Mouse (Mus musculus) liver (tissue): ENCODE measurements around the gene Caml.
"Not testable (repeated sequence)": the region's sequence is repeated elsewhere in the genome, so short reads cannot be mapped to it uniquely, and the experiment has no call there.

ENCODE experiments used
- DNase-seq: peaks from one replicate; pipeline ENCODE4 v3.0.0-alpha.2; 2020; ENCODE audit warnings: mixed read lengths

Caml gene

DNA sequence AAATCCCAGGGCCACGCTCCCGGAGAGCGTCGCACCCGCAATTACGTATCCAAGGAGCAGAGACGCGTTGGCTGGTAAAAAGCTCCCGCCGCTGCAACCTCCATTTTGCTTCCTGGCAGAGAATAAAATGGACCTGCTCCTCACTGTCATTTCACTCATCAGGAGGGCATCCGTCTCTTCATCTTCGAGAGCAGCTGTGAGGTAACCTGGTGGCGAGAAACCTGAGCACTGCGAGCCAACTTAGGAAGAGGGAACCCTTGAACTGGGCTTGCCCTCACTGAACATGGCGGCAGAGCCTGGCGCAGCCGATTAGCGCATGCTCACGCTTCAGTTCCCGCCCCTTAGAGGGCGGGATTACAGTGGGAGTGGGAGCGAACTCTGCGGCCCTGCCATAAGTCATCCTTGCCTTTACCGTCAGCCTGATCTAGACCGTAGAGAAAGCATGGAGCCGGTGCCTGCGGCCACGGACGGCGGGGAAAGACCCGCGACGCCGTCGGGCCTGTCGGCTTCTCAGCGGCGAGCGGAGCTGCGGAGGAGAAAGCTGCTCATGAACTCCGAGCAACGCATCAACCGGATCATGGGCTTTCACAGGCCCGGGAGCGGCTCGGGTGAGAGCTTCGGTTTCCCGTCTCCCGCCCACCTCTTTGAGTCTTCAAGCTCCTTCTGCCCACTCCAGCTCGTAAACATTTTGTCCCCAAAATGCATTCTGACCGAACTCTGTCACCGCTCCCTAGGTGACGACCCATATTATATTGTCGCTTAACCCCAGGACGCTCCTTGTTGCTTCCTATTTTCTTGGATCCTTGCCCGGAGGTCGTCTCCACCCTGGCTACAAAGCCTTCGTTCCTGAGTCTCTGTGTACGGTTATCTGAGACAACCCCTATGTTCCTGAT is at the start of gene Caml:
Caml (plus strand) TSS at position 357 of the 893 bp plus-strand sequence.
- peak; percentile 92 for DNase-seq

DNA sequence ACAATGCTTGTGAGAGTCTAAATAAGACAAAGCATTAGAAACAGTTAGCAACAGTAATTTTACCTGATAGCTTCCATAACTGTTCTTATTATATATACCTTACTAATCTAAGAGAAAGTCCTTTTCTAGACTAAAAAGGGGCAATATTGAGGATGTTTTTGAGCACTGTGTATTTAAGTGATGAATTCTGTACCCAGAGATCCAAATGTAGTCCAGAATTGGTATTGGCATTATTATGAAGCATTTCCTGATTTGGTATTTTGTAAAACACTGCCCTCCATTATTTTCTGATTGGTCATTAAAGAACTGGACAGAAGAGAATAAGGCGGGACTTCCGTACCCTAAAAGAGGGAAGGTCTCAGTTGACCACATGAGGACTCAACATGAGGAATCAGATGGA is 49.4 kb upstream of the Caml start, which contains the start of gene Tmed9:
Tmed9 (plus strand) TSS at position 301 of the 400 bp plus-strand sequence.
- no peak for DNase-seq

DNA sequence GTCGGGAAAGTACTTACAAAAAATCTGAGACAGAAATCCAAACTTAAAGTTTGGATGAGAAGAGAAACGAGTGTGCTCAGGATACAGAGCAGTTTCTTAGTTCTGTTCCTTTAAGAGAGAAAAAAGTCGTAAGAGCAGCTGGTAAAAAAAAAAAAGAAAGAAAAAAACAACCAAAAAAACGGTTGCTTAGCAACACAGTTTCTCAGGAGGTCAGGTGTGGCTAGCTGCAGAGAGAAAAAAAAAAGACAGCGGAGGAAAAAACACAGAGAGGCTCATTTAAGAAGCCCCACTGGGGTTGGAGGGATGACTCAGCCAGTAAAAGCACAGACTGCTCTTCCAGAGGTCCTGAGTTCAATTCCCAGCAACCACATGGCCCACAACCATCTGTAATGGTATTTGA is 48.5 kb upstream of the Caml start:
- DNase-seq = no peak

DNA sequence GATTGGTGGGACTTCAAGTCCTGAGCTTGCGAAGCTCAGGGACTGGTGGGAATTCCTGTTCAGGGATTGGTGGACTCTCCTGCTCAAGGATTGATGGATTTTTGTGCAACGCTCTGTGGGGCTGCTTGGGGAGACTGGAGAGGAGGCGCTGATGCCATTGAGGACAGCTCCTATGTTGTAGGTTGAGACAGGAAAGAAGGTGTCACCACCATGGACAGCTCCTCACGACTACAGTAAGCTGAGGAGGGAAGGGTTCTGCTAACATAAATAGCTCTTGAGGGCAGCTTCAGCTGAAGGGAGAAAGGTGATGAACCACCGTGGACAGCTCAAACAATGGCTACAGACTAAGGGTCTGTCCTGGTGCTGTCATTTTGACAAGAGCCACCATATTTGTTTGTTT is 46.9 kb upstream of the Caml start:
- peak; percentile 18 for DNase-seq

DNA sequence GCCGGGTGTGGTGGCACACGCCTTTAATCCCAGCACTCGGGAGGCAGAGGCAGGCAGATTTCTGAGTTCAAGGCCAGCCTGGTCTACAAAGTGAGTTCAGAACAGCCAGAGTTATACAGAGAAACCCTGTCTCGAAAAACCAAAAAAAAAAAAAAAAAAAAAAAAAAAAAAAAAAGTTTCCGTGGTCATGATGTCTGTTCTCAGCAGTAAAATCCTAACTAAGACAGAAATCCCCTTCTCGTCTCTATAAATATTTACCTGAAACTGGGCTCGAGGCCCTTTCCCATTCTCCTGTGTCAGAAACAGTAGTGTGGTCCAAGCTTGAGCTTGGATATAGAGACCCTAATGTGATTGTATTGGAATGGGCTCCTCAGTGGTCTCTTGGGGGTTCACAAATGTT is 45.9 kb upstream of the Caml start:
- not testable (repeated sequence) for DNase-seq

DNA sequence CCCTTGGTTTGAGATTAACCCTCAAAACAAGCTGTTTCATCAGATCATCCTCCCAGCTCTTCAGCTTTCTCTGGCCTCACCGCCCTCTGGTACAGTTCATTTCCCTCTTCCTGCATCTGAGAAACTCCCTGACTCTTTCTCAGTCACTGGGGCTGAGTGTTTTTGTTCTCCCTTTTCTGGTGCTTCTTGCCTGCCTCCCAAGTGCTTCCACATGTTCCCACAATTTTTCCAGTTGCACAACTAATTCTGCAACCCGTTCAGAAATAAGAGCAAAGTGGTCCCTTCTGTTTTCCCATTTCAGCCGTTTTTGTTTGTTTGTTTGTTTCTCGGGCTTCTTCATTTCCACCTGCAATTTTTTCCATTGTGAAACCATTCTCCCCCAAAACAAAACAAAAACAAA is 44.7 kb upstream of the Caml start:
- no peak for DNase-seq

DNA sequence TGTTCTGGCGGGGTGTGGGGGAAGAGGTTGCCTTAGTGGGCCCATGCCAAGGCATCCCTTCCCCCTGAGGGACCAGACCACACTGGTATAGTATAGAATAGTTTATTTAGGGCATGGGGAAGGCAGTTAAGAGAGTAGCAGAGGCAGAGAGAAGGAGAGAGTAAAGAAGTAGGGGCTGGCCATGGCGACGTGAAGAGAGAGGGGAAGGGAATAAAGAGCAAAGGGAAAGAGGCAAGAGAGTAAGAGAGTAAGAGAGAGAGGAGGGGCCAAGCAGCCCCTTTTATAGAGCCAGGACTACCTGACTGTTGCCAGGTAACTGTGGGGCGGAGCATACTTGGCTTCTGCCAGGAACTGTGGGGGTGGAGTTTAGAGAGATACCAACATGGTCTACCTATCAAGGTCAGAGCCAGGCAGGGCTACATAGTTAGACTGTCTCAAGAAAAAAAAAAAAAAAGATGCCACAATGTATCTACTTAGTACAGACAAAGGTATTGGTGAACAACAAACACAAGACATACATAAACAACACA is 30.8 kb upstream of the Caml start:
- peak; percentile 44 for DNase-seq

DNA sequence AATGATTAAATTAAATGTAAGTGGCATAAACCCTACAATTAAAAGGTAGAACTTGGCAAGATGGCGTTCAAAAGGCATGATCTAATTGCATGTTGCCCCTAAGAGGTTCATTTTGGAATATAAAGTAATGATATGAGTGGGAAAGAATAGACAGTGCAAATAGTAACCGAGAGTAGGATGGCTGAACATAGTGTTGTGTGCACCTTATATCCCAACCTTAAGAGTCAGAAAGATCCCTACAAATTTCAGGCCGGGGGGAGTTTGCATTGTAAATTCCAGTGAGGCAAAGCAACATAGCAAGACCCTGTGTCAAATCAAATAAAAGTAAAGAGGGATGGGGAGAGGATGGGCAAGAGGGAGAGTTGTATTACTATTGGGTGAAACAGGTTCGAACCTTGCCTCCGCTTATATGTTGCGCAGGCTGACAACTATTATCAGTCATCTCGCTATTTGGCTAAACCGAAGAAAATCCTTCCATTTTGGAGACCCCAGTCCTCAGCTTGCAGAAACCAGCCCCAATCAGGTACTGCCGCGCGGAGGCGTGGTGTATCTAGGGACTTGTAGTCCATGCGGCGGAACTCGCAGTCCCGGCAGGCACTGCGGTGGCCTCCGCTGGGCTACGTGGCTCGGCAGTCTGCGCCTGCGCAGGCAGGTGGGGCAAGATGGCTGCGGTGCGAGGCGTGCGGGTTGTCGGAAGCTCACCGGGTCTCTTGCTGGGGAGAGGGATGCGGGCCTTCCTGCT is 30.1 kb upstream of the Caml start:
- peak; percentile 97 for DNase-seq

DNA sequence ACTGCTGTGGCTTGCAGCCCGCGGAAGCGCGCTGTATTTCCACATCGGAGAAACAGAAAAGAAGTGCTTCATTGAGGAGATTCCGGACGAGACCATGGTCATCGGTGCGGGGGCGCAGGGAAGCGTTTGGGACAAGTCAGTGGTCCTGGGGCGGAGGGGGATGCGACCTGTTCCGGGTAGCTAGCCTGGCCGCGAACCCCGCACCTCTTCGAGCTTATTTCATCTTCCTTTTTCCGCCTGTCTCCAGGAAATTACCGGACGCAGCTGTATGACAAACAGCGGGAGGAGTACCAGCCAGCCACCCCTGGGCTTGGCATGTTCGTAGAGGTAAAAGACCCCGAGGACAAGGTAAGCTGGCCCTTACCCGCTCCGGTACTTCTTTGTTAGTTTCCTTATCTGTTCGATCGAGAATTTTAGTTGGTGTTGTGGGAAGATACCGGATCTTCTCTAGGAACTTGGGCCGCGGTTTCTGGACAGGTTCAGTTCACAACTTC is 29.5 kb upstream of the Caml start:
- no peak for DNase-seq

DNA sequence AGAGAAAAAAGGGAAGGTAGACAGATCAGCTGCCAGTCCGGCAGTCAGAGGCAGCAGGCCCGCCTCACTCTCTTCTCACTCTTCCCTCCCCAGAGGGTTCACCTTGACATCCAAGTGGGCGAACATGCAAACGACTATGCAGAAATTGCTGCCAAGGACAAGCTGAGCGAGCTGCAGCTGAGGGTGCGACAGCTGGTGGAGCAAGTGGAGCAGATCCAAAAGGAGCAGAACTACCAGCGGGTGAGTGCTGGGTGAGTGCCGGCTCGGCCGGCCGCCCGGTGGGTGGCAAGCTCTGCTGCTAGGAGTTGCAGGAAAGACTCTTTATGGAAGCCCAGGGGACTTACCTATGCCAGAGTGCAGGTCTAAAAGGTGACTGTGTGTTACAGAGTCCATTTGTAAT is 27.4 kb upstream of the Caml start:
- no peak for DNase-seq

DNA sequence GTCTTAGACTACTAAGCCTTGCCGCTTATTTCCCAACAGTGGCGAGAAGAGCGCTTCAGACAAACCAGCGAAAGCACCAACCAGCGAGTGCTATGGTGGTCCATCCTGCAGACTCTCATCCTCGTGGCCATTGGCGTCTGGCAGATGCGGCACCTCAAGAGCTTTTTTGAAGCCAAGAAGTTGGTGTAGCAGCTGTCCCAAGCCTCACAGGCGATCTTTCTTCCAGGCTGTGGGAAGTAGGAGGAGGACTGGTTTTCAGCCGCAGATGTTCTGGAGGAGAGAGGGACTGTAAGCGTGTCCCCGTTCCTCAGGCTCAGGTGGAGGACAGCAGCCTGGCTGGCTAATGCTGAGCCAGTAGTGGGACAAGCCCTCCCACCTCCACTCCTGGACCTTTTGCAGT is 26.0 kb upstream of the Caml start:
- no peak for DNase-seq

DNA sequence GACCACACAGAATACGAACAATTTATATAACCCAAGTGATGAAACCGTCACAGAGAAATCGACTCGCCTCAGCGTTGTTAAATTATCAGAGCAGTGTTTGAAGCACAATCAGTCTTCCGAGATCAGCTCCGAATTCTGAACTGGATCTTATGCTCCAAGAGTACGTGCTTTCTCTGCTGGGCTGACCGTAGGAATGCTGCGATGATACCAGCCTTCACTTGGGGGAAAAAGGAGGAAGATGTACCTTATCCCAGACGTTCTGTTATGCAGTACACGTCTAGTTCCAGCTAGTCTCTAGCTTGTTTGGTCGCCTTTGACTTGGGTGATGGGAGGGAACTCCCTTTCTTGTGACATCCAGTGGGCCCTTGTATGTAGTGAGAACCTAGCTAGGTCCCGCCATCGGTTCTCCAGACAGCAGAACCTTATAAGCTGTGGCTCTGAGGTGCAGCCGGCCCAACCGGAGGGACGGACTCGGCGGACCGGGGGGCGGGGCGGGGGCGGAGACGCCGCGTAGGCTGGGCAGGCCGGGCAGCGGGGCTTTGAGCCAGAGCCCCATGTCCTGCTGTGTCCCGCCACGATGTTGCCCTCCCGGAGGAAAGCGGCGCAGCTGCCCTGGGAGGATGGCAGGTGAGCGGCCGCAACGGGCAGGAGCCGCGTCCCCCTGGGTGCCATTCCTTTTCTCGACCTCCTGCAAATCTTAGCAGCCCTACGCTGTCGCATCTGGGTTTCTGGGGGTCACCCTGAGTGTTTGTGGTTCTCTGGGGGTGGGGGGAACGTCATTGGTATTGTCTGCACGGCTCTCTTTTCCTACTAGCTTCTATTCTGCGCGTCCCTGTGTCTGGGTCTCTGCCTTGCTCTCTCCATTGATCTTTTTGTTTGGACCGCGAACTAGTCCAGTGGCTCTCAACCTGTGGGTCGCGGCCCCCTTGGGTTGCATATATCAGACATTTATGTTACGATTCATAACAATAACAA is 23.0 kb upstream of the Caml start, which contains the start of gene B4galt7:
B4galt7 (plus strand) TSS at position 331 of the 975 bp plus-strand sequence.
- peak; percentile 91 for DNase-seq

DNA sequence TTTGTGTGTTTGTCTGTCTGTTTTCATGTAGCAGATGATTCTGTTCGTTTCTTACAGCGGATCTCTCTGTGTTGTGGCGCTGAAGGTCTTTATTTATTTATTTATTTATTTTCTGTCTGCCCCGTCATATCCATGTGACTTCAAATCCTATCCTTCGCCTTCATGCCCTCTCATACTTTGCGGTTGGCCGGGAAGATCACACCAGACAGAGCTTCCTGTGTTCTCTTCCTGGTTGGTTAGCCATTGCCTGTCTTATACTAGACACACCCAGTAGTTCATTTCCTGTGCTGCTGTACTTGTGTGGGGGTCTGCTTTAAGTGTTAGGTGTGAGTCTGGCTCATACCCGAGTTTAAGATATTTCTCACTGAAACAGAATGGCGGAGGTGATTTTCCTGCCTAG is 22.1 kb upstream of the Caml start:
- DNase-seq = no peak

DNA sequence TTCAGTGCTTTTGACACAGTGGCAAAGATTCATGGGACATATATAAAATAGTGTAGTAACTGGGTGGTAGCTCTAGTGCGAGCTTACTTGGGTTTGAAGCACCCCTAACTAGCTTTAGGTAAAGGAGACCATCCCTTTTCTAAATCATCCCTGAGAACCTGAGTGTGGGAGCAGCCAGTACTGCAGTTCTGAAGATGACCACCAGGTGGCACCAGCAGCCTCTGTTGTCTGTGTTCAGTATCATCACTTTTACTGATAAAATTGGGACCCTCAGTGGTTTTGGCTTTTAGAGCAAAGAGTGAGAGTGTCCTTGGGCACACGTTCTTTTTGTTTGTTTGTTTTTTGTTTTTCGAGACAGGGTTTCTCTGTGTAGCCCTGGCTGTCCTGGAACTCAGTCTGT is 21.2 kb upstream of the Caml start:
- DNase-seq = peak; percentile 84

DNA sequence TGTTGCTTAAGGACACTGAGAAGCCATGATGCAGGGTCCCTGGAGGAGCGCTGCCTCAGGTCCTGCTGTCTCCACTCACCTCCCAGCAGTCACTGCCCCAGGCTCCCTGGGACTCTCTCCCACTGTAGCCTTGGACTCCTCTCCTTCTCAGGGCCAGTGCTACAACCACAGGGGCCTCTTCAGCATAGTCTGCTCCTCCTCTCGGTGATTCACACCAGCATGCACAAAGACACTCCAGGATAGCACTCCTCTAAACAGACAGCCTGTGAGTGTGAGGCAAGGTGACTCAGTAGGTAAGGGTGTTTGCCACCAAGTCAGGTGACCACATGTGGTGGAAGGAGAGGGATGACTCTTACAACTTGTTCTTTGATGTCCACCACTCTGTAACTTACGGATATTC is 18.2 kb upstream of the Caml start:
- DNase-seq = no peak

DNA sequence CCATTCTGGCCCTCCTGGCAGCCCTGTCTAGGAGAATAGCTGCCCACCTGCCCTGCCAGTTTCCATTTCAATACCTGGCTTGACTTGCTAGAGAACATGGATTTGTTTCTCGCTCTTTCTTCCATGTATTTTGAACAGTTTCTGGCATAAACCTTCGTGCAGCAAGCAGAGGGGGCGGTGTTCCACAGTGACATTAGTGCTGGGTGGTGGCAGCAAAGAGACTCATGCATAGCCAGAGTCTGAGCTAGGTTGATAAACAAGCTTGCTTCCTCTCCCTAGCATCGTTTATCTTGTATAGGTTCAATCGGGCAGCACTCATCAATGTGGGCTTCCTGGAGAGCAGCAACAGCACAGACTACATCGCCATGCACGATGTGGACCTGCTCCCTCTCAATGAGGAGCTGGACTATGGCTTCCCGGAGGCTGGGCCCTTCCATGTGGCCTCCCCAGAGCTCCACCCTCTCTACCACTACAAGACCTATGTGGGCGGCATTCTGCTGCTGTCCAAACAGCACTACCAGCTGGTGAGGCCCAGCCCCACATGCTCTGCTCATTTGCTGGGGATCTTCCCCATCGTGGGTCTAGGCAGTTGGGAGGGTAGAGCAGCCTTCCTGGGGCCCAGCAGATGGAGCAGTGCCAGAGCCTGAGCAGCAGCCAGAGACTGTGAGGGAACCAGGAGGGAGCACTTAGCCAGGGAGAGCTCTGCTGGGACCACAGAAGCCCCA is 15.7 kb upstream of the Caml start:
- DNase-seq = no peak

DNA sequence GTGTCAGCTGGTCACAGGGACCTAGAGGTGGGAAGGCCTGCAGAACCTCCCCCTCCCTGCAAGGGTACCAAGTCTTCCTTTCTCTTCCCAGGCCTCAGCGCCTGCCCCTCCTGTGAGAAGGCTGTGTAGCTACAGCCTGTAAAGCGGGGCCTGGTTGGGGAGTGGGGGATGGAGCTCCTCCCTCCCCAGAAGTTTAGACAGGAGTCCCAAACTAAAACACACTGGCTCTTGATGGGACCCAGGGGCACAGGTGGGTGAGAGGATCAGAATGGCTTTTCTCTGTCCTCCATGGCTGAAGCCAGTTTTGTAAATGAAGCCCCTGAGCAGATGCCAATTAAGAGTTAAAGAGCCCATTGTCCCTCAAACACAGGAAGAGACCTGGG is 15.2 kb upstream of the Caml start:
- DNase-seq = no peak

DNA sequence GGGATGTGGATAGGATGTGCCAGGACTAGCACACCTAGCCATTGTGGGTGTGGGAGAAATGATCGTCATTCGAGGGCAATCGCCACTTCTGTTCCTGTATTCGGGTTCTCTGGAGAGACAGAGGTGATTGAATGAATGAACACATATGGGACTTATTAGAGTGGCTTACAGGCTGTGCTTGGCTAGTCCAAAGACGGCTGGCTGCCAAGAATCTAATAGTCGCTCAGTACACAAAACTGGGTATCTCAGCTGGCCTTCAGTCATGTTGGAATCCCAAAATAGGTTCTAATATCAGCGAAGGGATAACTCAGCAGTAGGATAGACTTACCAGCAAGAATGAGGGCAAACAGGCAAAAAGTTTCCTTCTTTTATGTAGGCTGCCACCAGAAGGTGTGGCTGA is 10.8 kb upstream of the Caml start:
- no peak for DNase-seq

DNA sequence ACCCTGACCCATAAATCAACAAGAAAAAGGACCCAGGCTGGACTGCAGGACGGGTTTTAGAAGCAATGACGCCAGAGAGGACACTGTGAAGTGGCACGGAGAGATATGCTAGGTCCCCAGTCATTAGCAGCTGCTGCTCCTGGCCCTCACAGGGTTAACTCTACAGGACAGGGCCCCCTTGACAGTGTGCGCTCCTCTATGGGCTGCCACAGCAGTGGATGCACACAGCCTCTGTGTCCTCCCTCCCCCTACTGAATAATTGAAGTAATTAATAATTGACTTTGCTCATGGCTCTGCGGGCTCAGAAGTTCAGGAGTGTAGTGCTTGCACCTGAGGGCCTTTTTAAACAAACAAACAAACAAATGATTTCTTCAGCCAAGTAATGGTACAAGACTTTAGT is 9.3 kb upstream of the Caml start:
- no peak for DNase-seq

DNA sequence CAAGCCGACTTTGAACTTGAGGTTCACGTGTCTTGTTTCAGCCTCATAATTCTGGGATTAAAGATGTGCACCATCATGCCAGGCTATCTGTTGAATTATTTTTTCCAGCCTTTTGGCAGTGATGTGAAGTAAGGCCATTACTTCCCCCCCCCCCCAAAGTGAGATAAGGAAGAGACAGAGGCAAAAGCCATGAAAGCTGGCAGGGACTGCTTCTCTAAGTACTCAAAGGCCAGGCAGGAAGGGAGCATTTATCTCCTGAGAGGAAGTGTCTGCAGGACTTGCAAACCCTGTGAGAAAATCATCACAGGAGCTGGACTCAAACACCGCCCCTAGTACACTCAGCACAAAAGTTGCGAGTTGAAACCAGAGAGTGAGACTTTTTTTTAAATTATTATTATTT is 3.5 kb upstream of the Caml start:
- DNase-seq = no peak

DNA sequence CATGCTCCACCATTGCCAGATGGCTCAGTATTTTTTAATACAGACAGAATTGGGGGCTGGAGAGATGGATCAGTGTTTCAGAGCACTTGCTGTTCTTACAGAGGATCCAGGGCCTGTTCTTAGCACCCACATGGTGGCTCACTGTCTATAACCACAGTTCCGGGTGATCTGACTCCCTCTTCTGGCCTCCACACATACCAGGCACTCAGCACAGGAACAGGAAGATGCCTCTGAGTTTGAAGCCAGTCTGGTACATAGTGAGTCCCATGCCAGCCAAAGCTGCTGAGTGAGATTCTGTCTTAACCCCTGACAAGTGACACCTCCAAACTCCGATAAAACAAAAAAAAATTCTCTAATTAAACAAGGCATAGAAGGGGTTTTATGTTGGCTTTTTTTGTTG is 2.5 kb upstream of the Caml start:
- DNase-seq = no peak
